Mouse (Mus musculus) brain, embryonic 14.5 days (tissue): ENCODE measurements at regions not wholly inside any gene's neighbourhood (a gene's known extent, or its start where the extent isn't known, plus 50 kb on each side); places are given as distances from the start of the nearest gene placed in this dataset.
A peak's percentile ranks its signal among the peaks of the same experiment; 100 is the strongest.

Experiments used
- DNase-seq: peaks from one replicate; pipeline ENCODE4 v3.0.0-alpha.2; 2011; ENCODE audit warnings: low read depth
- CTCF ChIP-seq: fragments of 200-500 bp; IDR thresholded peaks from 2 replicates; pipeline ENCODE4 v1.5.1; 2012; ENCODE audit warnings: inconsistent platforms, mild to moderate bottlenecking, moderate library complexity, borderline replicate concordance; ENCODE audit not compliant: insufficient read depth, insufficient read length; ENCODE audit errors: extremely low read depth
- POLR2A ChIP-seq: fragments of 200-500 bp; IDR thresholded peaks from 2 replicates; pipeline ENCODE4 v1.6.1; 2012; ENCODE audit warnings: mild to moderate bottlenecking, inconsistent platforms, borderline replicate concordance; ENCODE audit not compliant: poor library complexity, insufficient read depth, insufficient read length, severe bottlenecking; ENCODE audit errors: extremely low read depth

GRCm38 (mm10) chr4:122781717-122782116 is 54.3 kb upstream of the Ppt1 start:
- TF ChIP-seq POLR2A, result no peak
- peak; percentile 9; the same call in 1 of the 2 replicates for TF ChIP-seq CTCF

More at GRCm38 (mm10) chr4:122781717-122782116, 54.3 kb upstream of the Ppt1 start:
- no peak for DNase-seq
